Mouse (Mus musculus): ENCODE data around the gene Tor1b.
"Not testable (repeated sequence)": the region's sequence is repeated elsewhere in the genome, so short reads cannot be mapped to it uniquely, and the experiment has no call there.

Gene Tor1b
- long read RNA-seq, experiment 1, transcript Tor1b-201 (5 exons, 3,039 nt): major isoform, 18 of 31 reads
- long read RNA-seq, experiment 1, partial matches to known transcripts: 2 of 31 reads
- long read RNA-seq, experiment 1, other reads (novel, unspliced or antisense): 9 of 31 reads
- long read RNA-seq, experiment 2, transcript Tor1b-201 (5 exons, 3,039 nt): major isoform, 26 of 35 reads
- long read RNA-seq, experiment 2, partial matches to known transcripts: 1 of 35 reads
- long read RNA-seq, experiment 2, other reads (novel, unspliced or antisense): 6 of 35 reads

GRCm38 (mm10) chr2:30952824-30953490 lies at the start of gene Tor1b:
Tor1b (plus strand) TSS chr2:30952959.
- intact Hi-C loops (cut with DNase I): no loop called here

- intact Hi-C loops (cut with DNase I): no loop called here
Measured at GRCm38 (mm10) chr2:30904231-30904630, 48.5 kb upstream of the Tor1b start.

GRCm38 (mm10) chr2:30904991-30905390 lies 47.8 kb upstream of the Tor1b start:
- intact Hi-C loops (cut with DNase I): no loop called here

- intact Hi-C loops (cut with DNase I): no loop called here
Measured at GRCm38 (mm10) chr2:30905906-30906305, 46.9 kb upstream of the Tor1b start.

GRCm38 (mm10) chr2:30906641-30907040 lies 46.1 kb upstream of the Tor1b start:
- intact Hi-C loops (cut with DNase I): no loop called here

- intact Hi-C loops (cut with DNase I): no loop called here
Measured at GRCm38 (mm10) chr2:30912291-30912773, 40.4 kb upstream of the Tor1b start.

GRCm38 (mm10) chr2:30913022-30913421 lies 39.7 kb upstream of the Tor1b start:
- intact Hi-C loops (cut with DNase I): no loop called here

- intact Hi-C loops (cut with DNase I): no loop called here
Measured at GRCm38 (mm10) chr2:30914836-30915235, 37.9 kb upstream of the Tor1b start.

GRCm38 (mm10) chr2:30915376-30915775 lies 37.4 kb upstream of the Tor1b start:
- intact Hi-C loops (cut with DNase I): no loop called here

- intact Hi-C loops (cut with DNase I): not testable (repeated sequence)
Measured at GRCm38 (mm10) chr2:30915933-30916332, 36.8 kb upstream of the Tor1b start.

- intact Hi-C loops (cut with DNase I): no loop called here
Measured at GRCm38 (mm10) chr2:30917649-30918048, 35.1 kb upstream of the Tor1b start.

- intact Hi-C loops (cut with DNase I): no loop called here
Measured at GRCm38 (mm10) chr2:30918126-30918525, 34.6 kb upstream of the Tor1b start.

GRCm38 (mm10) chr2:30918780-30919329 lies 33.9 kb upstream of the Tor1b start:
- intact Hi-C loops (cut with DNase I): no loop called here

- intact Hi-C loops (cut with DNase I): no loop called here
Measured at GRCm38 (mm10) chr2:30920216-30920615, 32.5 kb upstream of the Tor1b start.

- intact Hi-C loops (cut with DNase I): no loop called here
Measured at GRCm38 (mm10) chr2:30923099-30923498, 29.7 kb upstream of the Tor1b start.

GRCm38 (mm10) chr2:30925181-30925580 lies 27.6 kb upstream of the Tor1b start:
- intact Hi-C loops (cut with DNase I): no loop called here

GRCm38 (mm10) chr2:30926381-30926780 lies 26.4 kb upstream of the Tor1b start:
- intact Hi-C loops (cut with DNase I): no loop called here

GRCm38 (mm10) chr2:30927151-30927781 lies 25.5 kb upstream of the Tor1b start:
- intact Hi-C loops (cut with DNase I): no loop called here

- intact Hi-C loops (cut with DNase I): no loop called here
Measured at GRCm38 (mm10) chr2:30927844-30928628, 24.7 kb upstream of the Tor1b start.

- intact Hi-C loops (cut with DNase I): no loop called here
Measured at GRCm38 (mm10) chr2:30928893-30929482, 23.8 kb upstream of the Tor1b start.
